Mouse (Mus musculus) lung, embryonic 16.5 days (tissue): ENCODE results near the gene Ttc19. TPM values are rescaled to one million over a fixed set of nuclear protein-coding genes. Genes with fewer than 3 reads are reported as not detected.
"Not testable (repeated sequence)": the region's sequence is repeated elsewhere in the genome, so short reads cannot be mapped to it uniquely, and the experiment has no call there.

ENCODE experiments used
- ATAC-seq: fragments of 200-750 bp; cut with Nextera tagmentation; 2 replicates; pipeline ENCODE4 v1.8.0; 2017; ENCODE audit warnings: low read depth, mild to moderate bottlenecking, moderate library complexity
- H3K27ac ChIP-seq: fragments of 300-500 bp; sonication (generic); 2 replicates; pipeline ENCODE4 v1.5.1; 2014; ENCODE audit warnings: mild to moderate bottlenecking, control low read depth, low read length
- H3K27me3 ChIP-seq: fragments of 300-500 bp; sonication (generic); 2 replicates; pipeline ENCODE4 v1.6.1; 2014; ENCODE audit warnings: low read depth, low read length, mixed read lengths; ENCODE audit not compliant: control insufficient read depth, insufficient read depth
- H3K36me3 ChIP-seq: fragments of 300-500 bp; sonication (generic); 2 replicates; pipeline ENCODE4 v1.6.1; 2014; ENCODE audit warnings: low read length; ENCODE audit not compliant: control insufficient read depth, insufficient read depth
- H3K4me1 ChIP-seq: fragments of 300-500 bp; sonication (generic); replicated peaks from 2 replicates; pipeline ENCODE4 v1.6.1; 2014; ENCODE audit warnings: low read length, mixed read lengths; ENCODE audit not compliant: control insufficient read depth, insufficient read depth
- H3K4me2 ChIP-seq: fragments of 300-500 bp; sonication (generic); 2 replicates; pipeline ENCODE4 v1.6.1; 2014; ENCODE audit warnings: low read depth, low read length, control low read depth
- H3K4me3 ChIP-seq: fragments of 300-500 bp; sonication (generic); 2 replicates; pipeline ENCODE4 v1.5.1; 2014; ENCODE audit warnings: mild to moderate bottlenecking, low read length, control low read depth
- H3K9ac ChIP-seq: fragments of 300-500 bp; sonication (generic); 2 replicates; pipeline ENCODE4 v1.6.1; 2014; ENCODE audit warnings: low read length, control low read depth
- H3K9me3 ChIP-seq: fragments of 300-500 bp; sonication (generic); 2 replicates; pipeline ENCODE4 v1.6.1; 2016; ENCODE audit warnings: low read length; ENCODE audit not compliant: control insufficient read depth
- WGBS: fragments of 180-500 bp; shearing (Covaris S2); extraction: QIAGEN DNeasy Blood & Tissue Kit; methylation state at CpG from one replicate; pipeline ENCODE4 v1.1.7; 2014; 5-methylcytosine and 5-hydroxymethylcytosine counted together
- polyA plus RNA-seq: library from polyadenylated mRNA; unstranded; fragments of >200 nt; fragmentation: Nextera tagmentation; extraction: Ambion mirVana; gene quantifications from 2 replicates; pipeline ENCODE4 v1.2.1, GENCODE M21; 2015

Ttc19 gene
- polyA plus RNA-seq, 1 experiment from 2014 or later = 15.5 TPM

DNA sequence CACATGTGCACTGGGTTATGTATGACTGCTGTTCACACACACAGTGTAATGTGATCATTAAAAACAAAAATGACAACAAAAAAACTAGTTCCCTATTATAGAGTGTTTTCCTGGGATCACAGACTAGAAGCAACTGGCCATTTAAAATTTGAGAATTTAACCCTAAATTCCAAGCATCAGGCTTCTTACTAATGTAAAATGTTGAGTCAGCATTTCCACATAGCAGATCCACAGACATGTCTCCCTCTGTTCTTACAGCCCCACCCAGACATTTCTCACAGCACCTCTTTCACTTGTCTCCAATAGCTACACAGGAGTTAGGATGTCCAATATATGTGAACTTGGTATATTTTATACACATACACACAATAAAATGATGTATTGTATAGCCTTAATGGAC lies 88.7 kb downstream of the Ttc19 start:
- Histone ChIP-seq H3K9me3 (no peaks in the 10 kb centered on the region), H3K4me3 (no peak overlapping the region), H3K36me3 (peaks cover 31% of the 10 kb centered on the region), H3K4me2 (no peak overlapping the region), H3K9ac (no peak overlapping the region), H3K4me1 (no peaks in the 10 kb centered on the region), H3K27ac (no peak overlapping the region), H3K27me3 (no peaks in the 10 kb centered on the region)
- ATAC-seq = no peak

DNA sequence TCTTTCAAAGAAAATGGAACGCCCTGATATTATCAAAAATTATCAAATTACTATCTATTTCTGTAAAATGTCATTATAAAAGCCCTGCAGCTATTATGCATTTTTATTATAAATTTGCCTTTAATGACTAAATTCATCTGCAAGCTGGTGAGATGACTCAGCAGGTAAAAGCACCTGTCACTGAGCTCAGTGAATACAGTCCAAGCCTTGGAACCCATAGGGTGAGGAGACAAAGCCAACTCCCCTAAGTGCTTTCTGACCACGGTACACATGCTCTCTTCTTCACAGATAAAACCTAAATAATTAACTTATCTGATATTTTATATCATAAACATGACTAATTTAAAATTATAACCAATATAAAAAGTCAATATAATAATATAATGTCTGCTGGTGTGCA lies 90.5 kb downstream of the Ttc19 start:
- no peak for ATAC-seq
- Histone ChIP-seq H3K27ac (no peak overlapping the region), H3K4me3 (no peak overlapping the region), H3K4me1 (no peaks in the 10 kb centered on the region), H3K4me2 (no peak overlapping the region), H3K36me3 (peaks cover 27% of the 10 kb centered on the region), H3K27me3 (no peaks in the 10 kb centered on the region), H3K9me3 (no peaks in the 10 kb centered on the region), H3K9ac (no peak overlapping the region)
- 88% methylated on average over 2 of the region's 2 CpGs for WGBS

DNA sequence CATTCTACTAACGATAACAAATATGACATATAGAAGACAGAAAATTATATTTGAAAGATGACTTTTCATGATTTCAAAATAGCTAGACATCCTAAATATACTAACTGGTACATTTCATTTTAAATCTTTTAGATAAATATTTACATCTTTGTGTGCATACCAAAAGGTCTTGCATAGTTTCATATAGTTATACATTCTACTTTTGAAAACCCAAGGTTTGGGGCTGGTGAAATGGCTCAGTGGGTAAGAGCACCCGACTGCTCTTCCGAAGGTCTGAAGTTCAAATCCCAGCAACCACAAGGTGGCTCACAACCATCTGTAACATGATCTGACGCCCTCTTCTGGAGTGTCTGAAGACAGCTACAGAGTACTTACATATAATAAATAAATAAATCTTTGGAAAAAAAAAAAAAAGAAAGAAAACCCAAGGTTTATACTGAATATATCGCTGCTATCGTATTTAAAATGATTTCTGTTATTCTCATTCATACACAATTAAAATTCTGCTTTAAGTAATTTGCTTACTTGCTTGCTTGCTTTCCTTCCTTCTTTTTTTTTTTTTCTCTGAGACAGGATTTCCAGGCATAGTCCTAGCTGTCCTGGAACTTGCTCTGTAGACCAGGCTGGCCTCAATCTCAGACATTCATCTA lies 96.1 kb downstream of the Ttc19 start:
- not testable (repeated sequence) for H3K9me3 ChIP-seq, H3K4me2 ChIP-seq, H3K4me3 ChIP-seq, ATAC-seq, H3K4me1 ChIP-seq, H3K9ac ChIP-seq, H3K27ac ChIP-seq, H3K27me3 ChIP-seq
- 77% methylated on average over 6 of the region's 6 CpGs for WGBS
- peaks cover 28% of the 10 kb centered on the region for H3K36me3 ChIP-seq

Other genes with a start within 250 kb of the Ttc19 start
- gene Adora2b, start 32.5 kb upstream of the Ttc19 start, polyA plus RNA-seq = 3.8 and 4.5 TPM in 2 replicates
- 14.2 and 16.0 TPM in 2 replicates for gene Zswim7, start 98 bp upstream of the Ttc19 start, polyA plus RNA-seq
- 9.3 and 10.5 TPM in 2 replicates for gene Pigl, start 177.0 kb downstream of the Ttc19 start, polyA plus RNA-seq
- 55.8 and 65.8 TPM in 2 replicates for gene Ncor1, start 177.1 kb downstream of the Ttc19 start, polyA plus RNA-seq